ENCODE assay signal across 9 mouse cellular contexts in the genomic region with DNA sequence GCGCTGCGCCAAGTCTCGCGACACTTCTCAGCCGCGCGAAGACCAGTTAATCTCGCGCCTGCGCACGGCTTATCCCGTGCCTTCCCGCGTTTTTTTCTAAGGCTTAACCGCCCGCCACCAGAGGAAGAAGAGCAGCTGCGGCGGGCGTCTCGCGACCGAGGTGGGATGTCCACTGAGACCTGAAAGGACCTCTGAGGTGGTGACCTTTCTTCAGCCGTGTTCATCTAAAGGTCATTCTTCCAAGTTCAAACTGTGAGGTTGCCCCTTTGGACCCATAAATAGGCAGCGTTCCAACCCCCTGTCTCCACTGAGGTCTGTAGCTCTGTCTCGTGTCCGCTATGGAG. TPM values are rescaled to one million over a fixed set of nuclear protein-coding genes. Genes with fewer than 3 reads are reported as not detected.
DNase-seq lines count a peak whose midpoint lies in the region; ATAC-seq and TF ChIP-seq lines count a peak whose summit lies in the region.
"Had no signal": no experiment of that assay in that cellular context is flagged by ENCODE, and none has a peak within 500 bp of the region (broad histone marks: within the 10 kb centered on the region; RNA-seq: fewer than 3 reads in every experiment).

No protein-coding gene starts in this region.

- no peaks in the 10 kb centered on the region; the same call in 1 of the 2 replicates for H3K4me1 ChIP-seq in heart, adult 2 months (ENCODE audit: control insufficient read depth, insufficient read depth, low read length)
- 0 out of 2 replicates have a peak, but pooled peaks cover 3% of the 10 kb centered on the region for H3K4me1 ChIP-seq in spleen, adult 2 months (ENCODE audit: control insufficient read depth, insufficient read depth, insufficient read length)
- H3K4me1 ChIP-seq in liver, embryonic 11.5 days (replicated peaks; ENCODE audit: control insufficient read depth, insufficient read depth, low read length) = peaks cover 4% of the 10 kb centered on the region
- no peaks in the 10 kb centered on the region for H3K4me1 ChIP-seq in stomach, postnatal 0 days (replicated peaks; ENCODE audit: control insufficient read depth, insufficient read depth)

- DNase-seq in heart, adult 2 months = no peak
- DNase-seq in heart, postnatal 36 days = no peak
- no peak for DNase-seq in spleen, adult 2 months (ENCODE audit: low read depth in 1 of 2, low spot score in 2 of 2)
- no peak for DNase-seq in spleen, adult 12 weeks (ENCODE audit: low spot score)
- no peak for DNase-seq in liver, embryonic 11.5 days (ENCODE audit: low spot score)
- DNase-seq in stomach, postnatal 0 days (ENCODE audit: low spot score) = no peak
- DNase-seq in gastrocnemius, postnatal 25 days = no peak

- no peaks in the 10 kb centered on the region for H3K79me2 ChIP-seq in heart, adult 2 months (replicated peaks; ENCODE audit: control insufficient read depth, insufficient read depth, low read length)

- no peaks in the 10 kb centered on the region for H3K36me3 ChIP-seq in heart, adult 2 months (ENCODE audit: control insufficient read depth, insufficient read depth, low read length)
- no peaks in the 10 kb centered on the region for H3K36me3 ChIP-seq in spleen, adult 2 months (ENCODE audit: control insufficient read depth, insufficient read depth, low read length)
- H3K36me3 ChIP-seq in liver, embryonic 11.5 days (ENCODE audit: control insufficient read depth, insufficient read depth, low read length) = no peaks in the 10 kb centered on the region; the same call in 1 of the 2 replicates
- H3K36me3 ChIP-seq in stomach, postnatal 0 days (ENCODE audit: control insufficient read depth, insufficient read depth, low read length) = no peaks in the 10 kb centered on the region

- H3K4me3 ChIP-seq in heart, adult 2 months = peak overlapping the region; percentile 49
- H3K4me3 ChIP-seq in spleen, adult 2 months (ENCODE audit: extremely low read depth, insufficient read depth, insufficient read length) = peak overlapping the region; percentile 55; the same call in 1 of the 2 replicates
- peak overlapping the region; percentile 61 for H3K4me3 ChIP-seq in liver, embryonic 11.5 days (ENCODE audit: low read depth, low read length)
- no peak overlapping the region; the same call in 1 of the 2 replicates for H3K4me3 ChIP-seq in stomach, postnatal 0 days (ENCODE audit: low read depth, low read length)

- WGBS in heart, adult 2 months = 20% methylated on average over 26 of the region's 26 CpGs
- WGBS in spleen, adult 2 months = 39% methylated on average over 26 of the region's 26 CpGs
- WGBS in liver, embryonic 11.5 days = 21% methylated on average over 26 of the region's 26 CpGs
- WGBS in stomach, postnatal 0 days = 19% methylated on average over 26 of the region's 26 CpGs

- intact Hi-C loops in heart, adult 2 months (cut with DNase I) = no loop called here
- intact Hi-C loops in heart, postnatal 36 days (cut with DNase I) = no loop called here

- peaks cover 1% of the 10 kb centered on the region; the same call in 1 of the 2 replicates for H3K27me3 ChIP-seq in heart, adult 2 months (ENCODE audit: control insufficient read depth, insufficient read depth, low read length)
- no peaks in the 10 kb centered on the region for H3K27me3 ChIP-seq in spleen, adult 2 months (ENCODE audit: control insufficient read depth, insufficient read depth, low read length)
- H3K27me3 ChIP-seq in liver, embryonic 11.5 days (replicated peaks; ENCODE audit: control insufficient read depth, insufficient read depth, low read length) = peaks cover 14% of the 10 kb centered on the region
- H3K27me3 ChIP-seq in stomach, postnatal 0 days (ENCODE audit: control insufficient read depth, insufficient read depth, low read length) = no peaks in the 10 kb centered on the region

- H3K9ac ChIP-seq in heart, adult 2 months (ENCODE audit: low read depth, low read length) = no peak overlapping the region
- peak overlapping the region; percentile 9; the same call in 1 of the 2 replicates for H3K9ac ChIP-seq in liver, embryonic 11.5 days (ENCODE audit: low read depth, low read length)
- no peak overlapping the region for H3K9ac ChIP-seq in stomach, postnatal 0 days (ENCODE audit: low read length)

- no peak for TF ChIP-seq POLR2A in heart, adult 2 months (IDR thresholded peaks at IDR 0.05; ENCODE audit: insufficient read depth, low read depth, low read length)
- no peak for TF ChIP-seq POLR2A in spleen, adult 2 months (IDR thresholded peaks at IDR 0.05; ENCODE audit: low read depth, low read length)

- H3K9me3 ChIP-seq in liver, embryonic 11.5 days (ENCODE audit: control insufficient read depth, low read length) = no peaks in the 10 kb centered on the region
- 0 out of 2 replicates have a peak, but pooled peaks cover 3% of the 10 kb centered on the region for H3K9me3 ChIP-seq in stomach, postnatal 0 days (ENCODE audit: control insufficient read depth, low read length)

- no peak for ATAC-seq in liver, embryonic 11.5 days (replicated peaks; ENCODE audit: low FRiP score)
- ATAC-seq in stomach, postnatal 0 days (ENCODE audit: low FRiP score, low TSS enrichment) = no peak
- no peak for ATAC-seq in activated CD4-positive, CD25-positive, alpha-beta regulatory T cell, adult 4 months

- peak overlapping the region; percentile 91 for H3K4me2 ChIP-seq in liver, embryonic 11.5 days
- H3K4me2 ChIP-seq in stomach, postnatal 0 days (replicated peaks; ENCODE audit: low read depth) = peak overlapping the region; percentile 75; the same call in 1 of the 2 replicates

- H3K27ac ChIP-seq in heart, adult 2 months = no peak overlapping the region
- H3K27ac ChIP-seq in spleen, adult 2 months (ENCODE audit: insufficient read depth, low read length) = no peak overlapping the region
- no peak overlapping the region for H3K27ac ChIP-seq in liver, embryonic 11.5 days (ENCODE audit: low read depth, low read length)
- H3K27ac ChIP-seq in stomach, postnatal 0 days (replicated peaks) = no peak overlapping the region

- no peak for TF ChIP-seq EP300 in heart, adult 2 months (IDR thresholded peaks at IDR 0.05; ENCODE audit: insufficient read depth, low read depth, low read length)
- peak; percentile 92 for TF ChIP-seq EP300 in stomach, postnatal 0 days (optimal IDR thresholded peaks at IDR 0.05)

- no peak for TF ChIP-seq CTCF in heart, adult 2 months (IDR thresholded peaks at IDR 0.05)
- no peak for TF ChIP-seq CTCF in spleen, adult 2 months (IDR thresholded peaks at IDR 0.05; ENCODE audit: extremely low read depth, insufficient read depth, insufficient read length, insufficient replicate concordance)
- no peak for TF ChIP-seq CTCF in stomach, postnatal 0 days (IDR thresholded peaks at IDR 0.05; ENCODE audit: low read depth)

RNA-seq across cellular contexts. Expression of gene Stag3, which starts 0.4 kb away (rescaled TPM):
- not detected for total RNA-seq in heart, adult 2 months (2021)
- 0.29 and 0.98 TPM in 2 replicates for polyA plus RNA-seq in heart, adult 2 months (2012; rRNA removed)
- total RNA-seq in heart, postnatal 36 days (2021) = not detected
- 2.3 and 2.5 TPM in 2 replicates for polyA plus RNA-seq in spleen, adult 2 months (2012; rRNA removed)
- polyA plus RNA-seq in liver, embryonic 11.5 days (2014; fragmentation: Nextera tagmentation; extraction: Ambion mirVana) = 7.1 and 8.1 TPM in 2 replicates
- polyA plus RNA-seq in stomach, postnatal 0 days (2015; fragmentation: Nextera tagmentation; extraction: Ambion mirVana) = 0.50 and 0.74 TPM in 2 replicates
- total RNA-seq in gastrocnemius, postnatal 25 days (2021) = under 1 TPM in 1 of 2 experiments, not detected in 1; 0.19 TPM
- under 1 TPM; 0.13 to 0.62 TPM for polyA plus RNA-seq in activated CD4-positive, CD25-positive, alpha-beta regulatory T cell, adult 4 months (2017; shearing (Covaris generic))
- total RNA-seq: adrenal gland, postnatal 36 days had no signal

RNA-seq across cellular contexts. Expression of gene Gpc2, which starts 0.6 kb away (rescaled TPM):
- under 1 TPM; 0.09 to 0.39 TPM for total RNA-seq in heart, adult 2 months (2021)
- 1.8 and 1.9 TPM in 2 replicates for polyA plus RNA-seq in heart, adult 2 months (2012; rRNA removed)
- under 1 TPM; 0.11 to 0.25 TPM for total RNA-seq in heart, postnatal 36 days (2021)
- polyA plus RNA-seq in spleen, adult 2 months (2012; rRNA removed) = 4.4 and 4.8 TPM in 2 replicates
- 1.9 and 2.7 TPM in 2 replicates for polyA plus RNA-seq in liver, embryonic 11.5 days (2014; fragmentation: Nextera tagmentation; extraction: Ambion mirVana)
- 1.8 and 2.3 TPM in 2 replicates for polyA plus RNA-seq in stomach, postnatal 0 days (2015; fragmentation: Nextera tagmentation; extraction: Ambion mirVana)
- under 1 TPM in 1 of 2 experiments, not detected in 1; 0.27 TPM for total RNA-seq in gastrocnemius, postnatal 25 days (2021)
- not detected for polyA plus RNA-seq in activated CD4-positive, CD25-positive, alpha-beta regulatory T cell, adult 4 months (2017; shearing (Covaris generic))

RNA-seq across cellular contexts. Expression of gene Gm43720, which starts 0.6 kb away (rescaled TPM):
- not detected for total RNA-seq in heart, adult 2 months (2021)
- not detected in 2 replicates for polyA plus RNA-seq in heart, adult 2 months (2012; rRNA removed)
- total RNA-seq in heart, postnatal 36 days (2021) = not detected
- polyA plus RNA-seq in spleen, adult 2 months (2012; rRNA removed) = not detected in 2 replicates
- polyA plus RNA-seq in liver, embryonic 11.5 days (2014; fragmentation: Nextera tagmentation; extraction: Ambion mirVana) = 0.05 and 0.12 TPM in 2 replicates
- 0.17 and 0.36 TPM in 2 replicates for polyA plus RNA-seq in stomach, postnatal 0 days (2015; fragmentation: Nextera tagmentation; extraction: Ambion mirVana)
- total RNA-seq in gastrocnemius, postnatal 25 days (2021) = not detected
- not detected for polyA plus RNA-seq in activated CD4-positive, CD25-positive, alpha-beta regulatory T cell, adult 4 months (2017; shearing (Covaris generic))
- total RNA-seq: adrenal gland, postnatal 36 days had no signal

RNA-seq across cellular contexts. Expression of gene Gal3st4, which starts 7.8 kb away (rescaled TPM):
- under 1 TPM; 0.23 to 0.30 TPM for total RNA-seq in heart, adult 2 months (2021)
- polyA plus RNA-seq in heart, adult 2 months (2012; rRNA removed) = 0.29 and 0.70 TPM in 2 replicates
- total RNA-seq in heart, postnatal 36 days (2021) = under 1 TPM; 0.19 to 0.31 TPM
- polyA plus RNA-seq in spleen, adult 2 months (2012; rRNA removed) = 0.06 and 0.08 TPM in 2 replicates
- 0.60 and 0.96 TPM in 2 replicates for polyA plus RNA-seq in liver, embryonic 11.5 days (2014; fragmentation: Nextera tagmentation; extraction: Ambion mirVana)
- polyA plus RNA-seq in stomach, postnatal 0 days (2015; fragmentation: Nextera tagmentation; extraction: Ambion mirVana) = 3.6 and 4.5 TPM in 2 replicates
- total RNA-seq in gastrocnemius, postnatal 25 days (2021) = under 1 TPM; 0.19 to 0.41 TPM
- under 1 TPM; 0.43 to 0.49 TPM for polyA plus RNA-seq in activated CD4-positive, CD25-positive, alpha-beta regulatory T cell, adult 4 months (2017; shearing (Covaris generic))

RNA-seq across cellular contexts. Expression of gene BC037034, which starts 16.6 kb away (rescaled TPM):
- 1 to 10 TPM; 3.7 to 4.0 TPM for total RNA-seq in heart, adult 2 months (2021)
- 10.4 and 15.2 TPM in 2 replicates for polyA plus RNA-seq in heart, adult 2 months (2012; rRNA removed)
- 1 to 10 TPM; 2.9 to 4.0 TPM for total RNA-seq in heart, postnatal 36 days (2021)
- polyA plus RNA-seq in spleen, adult 2 months (2012; rRNA removed) = 114 and 128 TPM in 2 replicates
- 6.8 and 7.2 TPM in 2 replicates for polyA plus RNA-seq in liver, embryonic 11.5 days (2014; fragmentation: Nextera tagmentation; extraction: Ambion mirVana)
- 2.4 and 3.3 TPM in 2 replicates for polyA plus RNA-seq in stomach, postnatal 0 days (2015; fragmentation: Nextera tagmentation; extraction: Ambion mirVana)
- 1 to 10 TPM; 2.6 to 3.0 TPM for total RNA-seq in gastrocnemius, postnatal 25 days (2021)
- 1 to 10 TPM; 3.9 to 4.7 TPM for polyA plus RNA-seq in activated CD4-positive, CD25-positive, alpha-beta regulatory T cell, adult 4 months (2017; shearing (Covaris generic))
